Mouse (Mus musculus): ENCODE results near the gene Tmem183a.

DNA sequence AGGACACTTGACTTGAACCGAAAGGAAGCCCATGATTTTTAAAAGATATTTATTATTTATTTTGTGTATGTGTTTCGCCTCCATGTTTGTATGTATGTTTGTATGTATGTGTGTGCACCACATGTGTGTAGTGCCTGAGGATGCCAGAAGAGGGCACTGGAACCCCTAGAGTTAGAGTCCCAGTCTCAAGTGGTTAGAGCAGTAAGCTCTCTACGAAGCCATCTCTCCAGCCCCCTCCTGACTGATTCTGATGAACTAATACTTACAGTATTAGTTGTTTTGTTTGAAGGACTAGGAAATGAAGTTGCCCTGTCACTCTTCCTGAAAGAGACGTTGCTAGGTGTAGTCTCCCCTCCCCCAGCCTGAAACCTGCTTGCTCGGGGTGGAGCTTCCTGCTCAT lies 38.0 kb upstream of the Tmem183a start:
- TF ChIP-seq EP300 (IDR thresholded peaks at IDR 0.05; ENCODE audit: low read depth) = no peak
- TF ChIP-seq CTCF (IDR thresholded peaks at IDR 0.05; ENCODE audit: low read depth) = no peak

Measured in heart, postnatal 0 days (tissue).